Mouse (Mus musculus) embryonic fibroblast, embryonic 13.5 days (primary cell): ENCODE measurements around the gene Gm47289.

ENCODE experiments used
- CTCF ChIP-seq: IDR thresholded peaks from 2 replicates; pipeline ENCODE4 v1.5.1; 2011; ENCODE audit warnings: mild to moderate bottlenecking, control low read depth, low read length, moderate library complexity, borderline replicate concordance; ENCODE audit not compliant: insufficient read depth
- POLR2A ChIP-seq: IDR thresholded peaks from 2 replicates; pipeline ENCODE4 v1.6.1; 2011; ENCODE audit warnings: low read depth, mild to moderate bottlenecking, control low read depth, low read length, moderate library complexity

DNA sequence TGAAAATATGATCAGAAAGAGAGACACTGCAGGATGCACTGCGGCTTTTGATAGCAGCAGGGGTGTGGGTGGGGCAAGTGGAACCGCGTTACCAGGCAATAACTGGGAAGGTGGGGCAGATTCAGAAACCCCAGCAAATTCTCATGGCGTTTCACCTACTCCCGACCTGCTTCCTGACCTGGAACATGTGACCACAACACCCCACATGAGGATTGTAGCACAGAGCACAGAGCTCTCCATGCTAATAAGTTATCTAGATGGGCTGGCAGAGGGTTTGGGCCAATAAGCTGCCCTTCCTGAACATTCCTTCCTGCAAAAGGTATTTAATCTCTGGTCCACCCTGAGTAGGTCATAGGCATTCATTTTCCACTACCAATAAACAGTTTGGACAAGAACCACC, 28.3 kb upstream of the Gm47289 start:
- TF ChIP-seq CTCF (no peak), POLR2A (no peak)
